Mouse (Mus musculus): ENCODE data around the gene Arid2.

DNA sequence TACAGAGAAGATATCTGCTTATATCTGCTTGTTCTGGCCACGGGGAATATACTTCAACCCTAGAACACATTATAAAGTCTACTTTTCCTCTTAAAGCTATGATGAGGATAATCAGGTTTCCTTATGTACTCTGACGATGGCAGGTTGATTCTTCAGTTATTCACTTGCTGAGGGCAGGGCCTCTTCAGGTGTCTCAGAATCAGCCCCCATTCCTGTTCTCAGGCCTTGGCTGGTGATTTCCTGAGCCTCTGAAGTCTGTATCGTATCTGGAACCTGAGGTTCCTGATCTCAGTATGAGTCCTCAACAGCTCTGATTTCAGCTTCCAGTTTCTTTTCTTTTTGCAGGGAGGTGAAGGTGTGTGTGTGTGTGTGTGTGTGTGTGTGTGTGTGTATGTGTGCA is 22.7 kb upstream of the Arid2 start:
- no peak for TF ChIP-seq RAD21 (IDR thresholded peaks at IDR 0.05; ENCODE audit: low read depth, low read length)
- no peak for TF ChIP-seq MAFK (IDR thresholded peaks at IDR 0.05; ENCODE audit: insufficient replicate concordance, low read length)
- TF ChIP-seq CHD1 (IDR thresholded peaks at IDR 0.05; ENCODE audit: low read depth, low read length), result no peak
